Mouse (Mus musculus) lung, postnatal 0 days (tissue): ENCODE data around the gene Ucn3.

Experiments
- CTCF ChIP-seq: IDR thresholded peaks from 2 replicates; pipeline ENCODE4 v1.5.1; 2016; ENCODE audit warnings: antibody characterized with exemption, mild to moderate bottlenecking
- EP300 ChIP-seq: IDR thresholded peaks from 2 replicates; pipeline ENCODE4 v1.6.1; 2016; ENCODE audit warnings: antibody characterized with exemption, mild to moderate bottlenecking, control low read depth

GRCm38 (mm10) chr13:3913504-3913903, 31.6 kb downstream of the Ucn3 start:
- TF ChIP-seq EP300 = no peak
- TF ChIP-seq CTCF = no peak
